Mouse (Mus musculus) cerebellum, adult 11-12 months (tissue): ENCODE data around the gene Hdac5.
"Not testable (repeated sequence)": the region's sequence is repeated elsewhere in the genome, so short reads cannot be mapped to it uniquely, and the experiment has no call there.

Experiments
- DNase-seq: peaks from one replicate; pipeline ENCODE4 v3.0.0; 2022

Hdac5 gene

GRCm38 (mm10) chr11:102179836-102180235 lies 50.1 kb downstream of the Hdac5 start:
- no peak for DNase-seq

GRCm38 (mm10) chr11:102168689-102169088 lies 61.3 kb downstream of the Hdac5 start:
- no peak for DNase-seq

GRCm38 (mm10) chr11:102167539-102167938 lies 62.4 kb downstream of the Hdac5 start:
- no peak for DNase-seq

- peak; percentile 74 for DNase-seq
Observed at GRCm38 (mm10) chr11:102165971-102166722, 63.8 kb downstream of the Hdac5 start.

- DNase-seq: peak; percentile 81
Observed at GRCm38 (mm10) chr11:102159781-102160180, 70.2 kb downstream of the Hdac5 start.

- not testable (repeated sequence) for DNase-seq
Observed at GRCm38 (mm10) chr11:102158024-102158423, 71.9 kb downstream of the Hdac5 start.

GRCm38 (mm10) chr11:102156786-102157089 lies 73.2 kb downstream of the Hdac5 start:
- DNase-seq: no peak

- peak; percentile 86 for DNase-seq
Observed at GRCm38 (mm10) chr11:102156039-102156785, 73.8 kb downstream of the Hdac5 start, which contains the start of gene Tmem101. TSS of gene Tmem101 (minus strand) at chr11:102156404.

- DNase-seq: no peak
Observed at GRCm38 (mm10) chr11:102147213-102147989, 82.6 kb downstream of the Hdac5 start.

- DNase-seq: no peak
Observed at GRCm38 (mm10) chr11:102146531-102146930, 83.4 kb downstream of the Hdac5 start.

- DNase-seq: no peak
Observed at GRCm38 (mm10) chr11:102146005-102146404, 84.0 kb downstream of the Hdac5 start.

- DNase-seq: no peak
Observed at GRCm38 (mm10) chr11:102145471-102146001, 84.4 kb downstream of the Hdac5 start, which contains the start of gene Nags. TSS of gene Nags (plus strand) at chr11:102145513.

- no peak for DNase-seq
Observed at GRCm38 (mm10) chr11:102144957-102145470, 85.0 kb downstream of the Hdac5 start.
